Mouse (Mus musculus): ENCODE measurements at regions not wholly inside any gene's neighbourhood (a gene's known extent, or its start where the extent isn't known, plus 50 kb on each side); places are given as distances from the start of the nearest gene placed in this dataset.

GRCm38 (mm10) chr8:50037096-50037495 lies 1193.3 kb upstream of the Tenm3 start:
- H3K27me3 ChIP-seq (ENCODE audit: insufficient read depth, low read length): no peaks in the 10 kb centered on the region
- DNase-seq (ENCODE audit: low spot score) (no peak), ATAC-seq (replicated peaks; ENCODE audit: low FRiP score, low read depth) (no peak)
- H3K9ac ChIP-seq (ENCODE audit: low read depth, low read length): no peak overlapping the region
- H3K27ac ChIP-seq: no peak overlapping the region
- H3K4me1 ChIP-seq (replicated peaks; ENCODE audit: insufficient read depth, low read length): no peaks in the 10 kb centered on the region
- no peak overlapping the region for H3K4me2 ChIP-seq (ENCODE audit: low read length)
- 84% methylated on average over 2 of the region's 2 CpGs for WGBS
- TF ChIP-seq CTCF (IDR thresholded peaks at IDR 0.05; ENCODE audit: low read depth): no peak
- no peaks in the 10 kb centered on the region for H3K36me3 ChIP-seq (ENCODE audit: insufficient read depth, low read length)
- H3K4me3 ChIP-seq (replicated peaks; ENCODE audit: low read depth, low read length): no peak overlapping the region
- no peaks in the 10 kb centered on the region for H3K9me3 ChIP-seq (replicated peaks; ENCODE audit: low read length)

DNA sequence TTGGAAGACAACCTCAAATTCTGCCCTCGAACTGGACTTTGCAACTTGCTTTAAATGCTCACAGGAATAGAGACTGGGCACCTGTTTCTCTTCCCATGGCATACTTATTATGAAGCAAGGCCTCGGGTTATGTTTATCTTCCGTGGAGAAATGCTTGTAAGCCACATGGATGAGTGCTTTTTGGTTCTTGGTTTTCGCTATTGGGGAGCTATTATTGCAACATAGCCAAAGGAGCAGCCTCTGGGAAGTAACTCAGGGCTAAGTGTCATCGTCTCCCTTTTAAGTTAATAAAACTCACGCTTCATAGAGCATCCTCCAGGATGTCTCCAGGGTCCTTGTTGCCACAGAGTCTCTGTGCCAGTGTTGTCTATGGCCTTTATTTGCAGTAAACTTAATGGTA lies 1183.8 kb upstream of the Tenm3 start:
- WGBS: 48% methylated on average over 6 of the region's 6 CpGs
- no peak for TF ChIP-seq CTCF (IDR thresholded peaks at IDR 0.05; ENCODE audit: low read depth)
- ATAC-seq (replicated peaks; ENCODE audit: low FRiP score, low read depth): no peak
- no peak overlapping the region for H3K27ac ChIP-seq
- H3K4me3 ChIP-seq (replicated peaks; ENCODE audit: low read depth, low read length): no peak overlapping the region
- H3K27me3 ChIP-seq (ENCODE audit: insufficient read depth, low read length): no peaks in the 10 kb centered on the region
- no peak overlapping the region for H3K9ac ChIP-seq (ENCODE audit: low read depth, low read length)
- H3K4me1 ChIP-seq (replicated peaks; ENCODE audit: insufficient read depth, low read length): no peaks in the 10 kb centered on the region
- no peaks in the 10 kb centered on the region for H3K36me3 ChIP-seq (ENCODE audit: insufficient read depth, low read length)
- no peaks in the 10 kb centered on the region for H3K9me3 ChIP-seq (replicated peaks; ENCODE audit: low read length)
- peak; percentile 28 for DNase-seq (ENCODE audit: low spot score)
- H3K4me2 ChIP-seq (ENCODE audit: low read length): no peak overlapping the region

GRCm38 (mm10) chr8:50007546-50007945 lies 1163.8 kb upstream of the Tenm3 start:
- no peaks in the 10 kb centered on the region for H3K36me3 ChIP-seq (ENCODE audit: insufficient read depth, low read length)
- no peaks in the 10 kb centered on the region for H3K9me3 ChIP-seq (replicated peaks; ENCODE audit: low read length)
- no peak overlapping the region for H3K4me2 ChIP-seq (ENCODE audit: low read length)
- ATAC-seq (replicated peaks; ENCODE audit: low FRiP score, low read depth) (no peak), DNase-seq (ENCODE audit: low spot score) (no peak)
- H3K4me1 ChIP-seq (replicated peaks; ENCODE audit: insufficient read depth, low read length): no peaks in the 10 kb centered on the region
- 92% methylated on average over 3 of the region's 3 CpGs for WGBS
- H3K9ac ChIP-seq (ENCODE audit: low read depth, low read length): no peak overlapping the region
- H3K27me3 ChIP-seq (ENCODE audit: insufficient read depth, low read length): no peaks in the 10 kb centered on the region
- no peak overlapping the region for H3K27ac ChIP-seq
- no peak overlapping the region for H3K4me3 ChIP-seq (replicated peaks; ENCODE audit: low read depth, low read length)
- TF ChIP-seq CTCF (IDR thresholded peaks at IDR 0.05; ENCODE audit: low read depth): no peak

- H3K4me2 ChIP-seq (ENCODE audit: low read length): no peak overlapping the region
- no peaks in the 10 kb centered on the region for H3K36me3 ChIP-seq (ENCODE audit: insufficient read depth, low read length)
- ATAC-seq (replicated peaks; ENCODE audit: low FRiP score, low read depth): no peak
- H3K27ac ChIP-seq: no peak overlapping the region
- DNase-seq (ENCODE audit: low spot score): no peak
- no peak overlapping the region for H3K9ac ChIP-seq (ENCODE audit: low read depth, low read length)
- 34% methylated on average over 1 of the region's 1 CpGs for WGBS
- no peaks in the 10 kb centered on the region for H3K27me3 ChIP-seq (ENCODE audit: insufficient read depth, low read length)
- no peak overlapping the region for H3K4me3 ChIP-seq (replicated peaks; ENCODE audit: low read depth, low read length)
- no peak for TF ChIP-seq CTCF (IDR thresholded peaks at IDR 0.05; ENCODE audit: low read depth)
- H3K9me3 ChIP-seq (replicated peaks; ENCODE audit: low read length): no peaks in the 10 kb centered on the region
- H3K4me1 ChIP-seq (replicated peaks; ENCODE audit: insufficient read depth, low read length): no peaks in the 10 kb centered on the region
Observed at GRCm38 (mm10) chr8:50004254-50004653, 1160.5 kb upstream of the Tenm3 start.

DNA sequence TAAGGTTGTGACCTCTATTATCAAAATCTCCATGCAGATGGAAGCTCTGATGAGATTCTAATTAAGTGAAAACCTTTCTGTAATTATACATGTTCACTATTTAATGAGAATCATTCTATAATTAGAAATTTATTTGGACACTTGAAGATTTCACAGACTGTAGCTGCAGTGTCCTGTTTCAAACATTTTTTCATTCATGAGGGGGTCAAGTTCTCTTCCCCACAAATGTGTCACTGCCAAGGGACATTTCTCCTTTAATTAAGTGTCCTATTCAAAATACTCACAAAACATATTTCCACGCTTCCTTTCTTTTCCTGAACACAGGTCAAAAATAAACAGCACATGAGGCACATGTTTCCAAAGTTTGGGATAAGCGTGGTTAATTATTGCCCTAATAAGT lies 1159.9 kb upstream of the Tenm3 start:
- Histone ChIP-seq H3K4me2 (ENCODE audit: low read length) (no peak overlapping the region), H3K9me3 (replicated peaks; ENCODE audit: low read length) (no peaks in the 10 kb centered on the region), H3K9ac (ENCODE audit: low read depth, low read length) (no peak overlapping the region), H3K27me3 (ENCODE audit: insufficient read depth, low read length) (no peaks in the 10 kb centered on the region), H3K36me3 (ENCODE audit: insufficient read depth, low read length) (no peaks in the 10 kb centered on the region), H3K27ac (no peak overlapping the region), H3K4me1 (replicated peaks; ENCODE audit: insufficient read depth, low read length) (no peaks in the 10 kb centered on the region), H3K4me3 (replicated peaks; ENCODE audit: low read depth, low read length) (no peak overlapping the region)
- TF ChIP-seq CTCF (IDR thresholded peaks at IDR 0.05; ENCODE audit: low read depth): no peak
- ATAC-seq (replicated peaks; ENCODE audit: low FRiP score, low read depth) (no peak), DNase-seq (ENCODE audit: low spot score) (no peak)
- WGBS: 70% methylated on average over 2 of the region's 2 CpGs

GRCm38 (mm10) chr8:49998281-49999037 lies 1154.7 kb upstream of the Tenm3 start:
- WGBS: 53% methylated on average over 8 of the region's 8 CpGs
- TF ChIP-seq CTCF (IDR thresholded peaks at IDR 0.05; ENCODE audit: low read depth): peak; percentile 39; the same call in 1 of the 2 replicates
- Histone ChIP-seq H3K4me1 (replicated peaks; ENCODE audit: insufficient read depth, low read length) (no peaks in the 10 kb centered on the region), H3K9me3 (replicated peaks; ENCODE audit: low read length) (no peaks in the 10 kb centered on the region), H3K4me3 (replicated peaks; ENCODE audit: low read depth, low read length) (no peak overlapping the region), H3K4me2 (ENCODE audit: low read length) (no peak overlapping the region), H3K27ac (no peak overlapping the region), H3K36me3 (ENCODE audit: insufficient read depth, low read length) (no peaks in the 10 kb centered on the region), H3K9ac (ENCODE audit: low read depth, low read length) (no peak overlapping the region), H3K27me3 (ENCODE audit: insufficient read depth, low read length) (no peaks in the 10 kb centered on the region)
- ATAC-seq (replicated peaks; ENCODE audit: low FRiP score, low read depth) (no peak), DNase-seq (ENCODE audit: low spot score) (no peak)
